ENCODE assay signal across 12 mouse cellular contexts in genomic region chr1:143820096-143820877, GRCm38 (mm10). TPM values are rescaled to one million over a fixed set of nuclear protein-coding genes. Genes with fewer than 3 reads are reported as not detected.
DNase-seq lines count a peak whose midpoint lies in the region; ATAC-seq and TF ChIP-seq lines count a peak whose summit lies in the region.
"Had no signal": no experiment of that assay in that cellular context is flagged by ENCODE, and none has a peak within 500 bp of the region (broad histone marks: within the 10 kb centered on the region; RNA-seq: fewer than 3 reads in every experiment).

No protein-coding gene starts in this region.

- H3K4me1 ChIP-seq in intestine, embryonic 15.5 days (replicated peaks) = no peaks in the 10 kb centered on the region
- 0 out of 2 replicates have a peak, but pooled peaks cover 2% of the 10 kb centered on the region for H3K4me1 ChIP-seq in intestine, postnatal 0 days (replicated peaks; ENCODE audit: control insufficient read depth, insufficient read depth, low read length)
- peaks cover 6% of the 10 kb centered on the region for H3K4me1 ChIP-seq in forebrain, embryonic 15.5 days
- peaks cover 4% of the 10 kb centered on the region; the same call in 1 of the 2 replicates for H3K4me1 ChIP-seq in midbrain, embryonic 12.5 days
- H3K4me1 ChIP-seq: embryonic facial prominence, embryonic 12.5 days had no signal

- H3K4me3 ChIP-seq in intestine, embryonic 15.5 days (replicated peaks) = no peak overlapping the region
- no peak overlapping the region for H3K4me3 ChIP-seq in intestine, postnatal 0 days (ENCODE audit: low read depth, low read length)
- H3K4me3 ChIP-seq in forebrain, embryonic 15.5 days = no peak overlapping the region
- no peak overlapping the region for H3K4me3 ChIP-seq in midbrain, embryonic 12.5 days
- H3K4me3 ChIP-seq: embryonic facial prominence, embryonic 12.5 days; layer of hippocampus, adult 2 months had no signal

- WGBS in intestine, embryonic 15.5 days = 66% methylated on average over 2 of the region's 2 CpGs
- 68% methylated on average over 2 of the region's 2 CpGs for WGBS in intestine, postnatal 0 days
- WGBS in forebrain, embryonic 15.5 days = 33% methylated on average over 2 of the region's 2 CpGs
- 17% methylated on average over 2 of the region's 2 CpGs for WGBS in midbrain, embryonic 12.5 days

- no peaks in the 10 kb centered on the region for H3K9me3 ChIP-seq in intestine, embryonic 15.5 days
- no peaks in the 10 kb centered on the region for H3K9me3 ChIP-seq in intestine, postnatal 0 days (ENCODE audit: control insufficient read depth)
- H3K9me3 ChIP-seq in forebrain, embryonic 15.5 days = no peaks in the 10 kb centered on the region
- no peaks in the 10 kb centered on the region for H3K9me3 ChIP-seq in midbrain, embryonic 12.5 days
- H3K9me3 ChIP-seq: embryonic facial prominence, embryonic 12.5 days had no signal

- H3K9ac ChIP-seq in intestine, embryonic 15.5 days = no peak overlapping the region
- H3K9ac ChIP-seq in intestine, postnatal 0 days (ENCODE audit: low read depth, low read length) = no peak overlapping the region
- no peak overlapping the region for H3K9ac ChIP-seq in forebrain, embryonic 15.5 days (replicated peaks)
- no peak overlapping the region for H3K9ac ChIP-seq in midbrain, embryonic 12.5 days (replicated peaks)
- H3K9ac ChIP-seq: embryonic facial prominence, embryonic 12.5 days had no signal

- peak; percentile 80 for DNase-seq in Muller cell, postnatal 12 days (ENCODE audit: inconsistent ontology term)
- DNase-seq in frontal cortex, postnatal 36 days (ENCODE audit: low spot score in 2 of 2) = no peak
- DNase-seq: gastrocnemius, postnatal 14 days; heart, postnatal 4 days had no signal

- H3K27me3 ChIP-seq in intestine, embryonic 15.5 days (replicated peaks) = no peaks in the 10 kb centered on the region
- no peaks in the 10 kb centered on the region for H3K27me3 ChIP-seq in intestine, postnatal 0 days (replicated peaks; ENCODE audit: control insufficient read depth, insufficient read depth, low read length)
- H3K27me3 ChIP-seq in forebrain, embryonic 15.5 days = no peaks in the 10 kb centered on the region
- no peaks in the 10 kb centered on the region for H3K27me3 ChIP-seq in midbrain, embryonic 12.5 days
- H3K27me3 ChIP-seq: embryonic facial prominence, embryonic 12.5 days had no signal

- H3K4me2 ChIP-seq in intestine, embryonic 15.5 days (replicated peaks) = no peak overlapping the region
- H3K4me2 ChIP-seq in intestine, postnatal 0 days (replicated peaks; ENCODE audit: low read depth) = no peak overlapping the region
- no peak overlapping the region for H3K4me2 ChIP-seq in forebrain, embryonic 15.5 days (replicated peaks)
- H3K4me2 ChIP-seq in midbrain, embryonic 12.5 days (replicated peaks) = no peak overlapping the region
- H3K4me2 ChIP-seq: embryonic facial prominence, embryonic 12.5 days had no signal

- H3K27ac ChIP-seq in intestine, embryonic 15.5 days = no peak overlapping the region; the same call in 1 of the 2 replicates
- H3K27ac ChIP-seq in intestine, postnatal 0 days (ENCODE audit: low read depth, low read length) = no peak overlapping the region
- H3K27ac ChIP-seq in forebrain, embryonic 15.5 days (replicated peaks) = no peak overlapping the region
- H3K27ac ChIP-seq in midbrain, embryonic 12.5 days (replicated peaks) = peak overlapping the region; percentile 77
- H3K27ac ChIP-seq: embryonic facial prominence, embryonic 12.5 days; layer of hippocampus, adult 2 months had no signal

- 0 out of 2 replicates have a peak, but pooled peaks have one; percentile 39 for ATAC-seq in intestine, embryonic 15.5 days
- no peak for ATAC-seq in intestine, postnatal 0 days
- ATAC-seq in forebrain, embryonic 15.5 days (replicated peaks) = peak; percentile 60; the same call in 1 of the 2 replicates
- ATAC-seq in midbrain, embryonic 12.5 days (ENCODE audit: low FRiP score, low read depth) = peak; percentile 93
- no peak for ATAC-seq in CD4-positive, CD25-positive, alpha-beta regulatory T cell, adult 4 months
- no peak for ATAC-seq in megakaryocyte, adult 5-6 weeks (ENCODE audit: poor library complexity, severe bottlenecking)

- no peak for TF ChIP-seq CTCF in intestine, postnatal 0 days (IDR thresholded peaks at IDR 0.05; ENCODE audit: low read depth)

- no peaks in the 10 kb centered on the region for H3K36me3 ChIP-seq in intestine, embryonic 15.5 days
- no peaks in the 10 kb centered on the region for H3K36me3 ChIP-seq in intestine, postnatal 0 days (ENCODE audit: control insufficient read depth, insufficient read depth)
- H3K36me3 ChIP-seq in forebrain, embryonic 15.5 days = no peaks in the 10 kb centered on the region
- H3K36me3 ChIP-seq in midbrain, embryonic 12.5 days = no peaks in the 10 kb centered on the region
- H3K36me3 ChIP-seq: embryonic facial prominence, embryonic 12.5 days had no signal

RNA-seq across cellular contexts. Expression of gene Uchl5, which starts 43.2 kb away (rescaled TPM):
- polyA plus RNA-seq in intestine, embryonic 15.5 days (2015; fragmentation: Nextera tagmentation; extraction: Ambion mirVana) = 102 and 107 TPM in 2 replicates
- polyA plus RNA-seq in intestine, postnatal 0 days (2015; fragmentation: Nextera tagmentation; extraction: Ambion mirVana) = 65.7 and 68.0 TPM in 2 replicates
- polyA plus RNA-seq in forebrain, embryonic 15.5 days (2015; fragmentation: Nextera tagmentation; extraction: Ambion mirVana) = 63.5 and 73.4 TPM in 2 replicates
- 78.7 and 79.9 TPM in 2 replicates for polyA plus RNA-seq in midbrain, embryonic 12.5 days (2016; fragmentation: Nextera tagmentation; extraction: Ambion mirVana)
- polyA plus RNA-seq in CD4-positive, CD25-positive, alpha-beta regulatory T cell, adult 4 months (2017; shearing (Covaris generic)) = 10 to 100 TPM; 47.8 to 56.9 TPM
- 80.2 and 96.0 TPM in 2 replicates for total RNA-seq in megakaryocyte, adult 5-6 weeks (2015)
- 79.4 and 89.2 TPM in 2 replicates for total RNA-seq in megakaryocyte, adult 5-6 weeks (2017)

RNA-seq across cellular contexts. Expression of gene Trove2, which starts 43.4 kb away (rescaled TPM):
- 10.1 and 12.4 TPM in 2 replicates for polyA plus RNA-seq in intestine, embryonic 15.5 days (2015; fragmentation: Nextera tagmentation; extraction: Ambion mirVana)
- 3.4 and 3.9 TPM in 2 replicates for polyA plus RNA-seq in intestine, postnatal 0 days (2015; fragmentation: Nextera tagmentation; extraction: Ambion mirVana)
- 48.1 and 53.3 TPM in 2 replicates for polyA plus RNA-seq in forebrain, embryonic 15.5 days (2015; fragmentation: Nextera tagmentation; extraction: Ambion mirVana)
- polyA plus RNA-seq in midbrain, embryonic 12.5 days (2016; fragmentation: Nextera tagmentation; extraction: Ambion mirVana) = 52.6 and 58.0 TPM in 2 replicates
- polyA plus RNA-seq in CD4-positive, CD25-positive, alpha-beta regulatory T cell, adult 4 months (2017; shearing (Covaris generic)) = 1 to 10 TPM; 3.4 to 4.7 TPM
- 1.0 and 1.6 TPM in 2 replicates for total RNA-seq in megakaryocyte, adult 5-6 weeks (2015)
- 1.8 and 2.4 TPM in 2 replicates for total RNA-seq in megakaryocyte, adult 5-6 weeks (2017)

Comparison
In these comparisons a context has a peak if more than half of its experiments do, and no peak if none do; other contexts are left out.
1. ATAC-seq: peak in intestine, embryonic 15.5 days (single experiment), forebrain, embryonic 15.5 days (single experiment) and midbrain, embryonic 12.5 days (single experiment); none in intestine, postnatal 0 days (single experiment), CD4-positive, CD25-positive, alpha-beta regulatory T cell, adult 4 months (single experiment) and megakaryocyte, adult 5-6 weeks (single experiment).